Mouse (Mus musculus) limb, embryonic 11.5 days (tissue): ENCODE measurements around the gene Irf1. TPM values are rescaled to one million over a fixed set of nuclear protein-coding genes. Genes with fewer than 3 reads are reported as not detected.

Source experiments
- ATAC-seq: fragments of 200-750 bp; cut with Nextera tagmentation; 2 replicates; pipeline ENCODE4 v1.8.0; 2017; ENCODE audit warnings: low read depth; ENCODE audit not compliant: insufficient number of reproducible peaks, low FRiP score, low TSS enrichment
- DNase-seq: peaks from one replicate; pipeline ENCODE4 v3.0.0-alpha.2; 2015; ENCODE audit warnings: low spot score
- H3K27ac ChIP-seq: fragments of 300-500 bp; sonication (generic); replicated peaks from 2 replicates; pipeline ENCODE4 v1.5.1; 2014; ENCODE audit warnings: low read depth, mild to moderate bottlenecking, low read length
- H3K27me3 ChIP-seq: fragments of 300-500 bp; sonication (generic); 2 replicates; pipeline ENCODE4 v1.6.1; 2014; ENCODE audit warnings: mild to moderate bottlenecking, low read length, mixed read lengths; ENCODE audit not compliant: control insufficient read depth, insufficient read depth
- H3K36me3 ChIP-seq: fragments of 300-500 bp; sonication (generic); 2 replicates; pipeline ENCODE4 v1.6.1; 2014; ENCODE audit warnings: mild to moderate bottlenecking, low read length, moderate library complexity, mixed read lengths; ENCODE audit not compliant: control insufficient read depth, insufficient read depth
- H3K4me1 ChIP-seq: fragments of 300-500 bp; sonication (generic); 2 replicates; pipeline ENCODE4 v1.6.1; 2014; ENCODE audit warnings: low read length, mixed read lengths; ENCODE audit not compliant: control insufficient read depth, insufficient read depth
- H3K4me2 ChIP-seq: fragments of 300-500 bp; sonication (generic); 2 replicates; pipeline ENCODE4 v1.6.1; 2014; ENCODE audit warnings: low read depth, mild to moderate bottlenecking, moderate library complexity; ENCODE audit not compliant: severe bottlenecking
- H3K4me3 ChIP-seq: fragments of 300-500 bp; sonication (generic); 2 replicates; pipeline ENCODE4 v1.5.1; 2014; ENCODE audit warnings: low read depth, low read length
- H3K9ac ChIP-seq: fragments of 300-500 bp; sonication (generic); 2 replicates; pipeline ENCODE4 v1.6.1; 2014; ENCODE audit warnings: mild to moderate bottlenecking, low read length
- H3K9me3 ChIP-seq: fragments of 300-500 bp; sonication (generic); 2 replicates; pipeline ENCODE4 v1.6.1; 2016; ENCODE audit warnings: low read length; ENCODE audit not compliant: control insufficient read depth
- whole genome bisulfite sequencing: fragments of 180-500 bp; shearing (Covaris S2); extraction: QIAGEN DNeasy Blood & Tissue Kit; methylation state at CpG from one replicate; pipeline ENCODE4 v1.1.7; 2014; 5-methylcytosine and 5-hydroxymethylcytosine counted together
- polyA plus RNA-seq: library from polyadenylated mRNA; unstranded; fragments of >200 nt; fragmentation: Nextera tagmentation; extraction: Ambion mirVana; gene quantifications from 2 replicates; pipeline ENCODE4 v1.2.1, GENCODE M21; 2014

The Irf1 gene
- polyA plus RNA-seq, 1 experiment from 2014 or later = 8.0 TPM

- H3K4me2 ChIP-seq = no peak overlapping the region
- H3K9ac ChIP-seq = no peak overlapping the region
- H3K4me3 ChIP-seq = no peak overlapping the region
- no peaks in the 10 kb centered on the region for H3K36me3 ChIP-seq
- no peak overlapping the region for H3K27ac ChIP-seq
- H3K4me1 ChIP-seq = no peaks in the 10 kb centered on the region
- H3K9me3 ChIP-seq = no peaks in the 10 kb centered on the region
- no peak for DNase-seq
- no peaks in the 10 kb centered on the region for H3K27me3 ChIP-seq
- no peak for ATAC-seq
- 86% methylated on average over 4 of the region's 4 CpGs for WGBS
Observed at GRCm38 (mm10) chr11:53781201-53781775, 11.5 kb downstream of the Irf1 start.

DNA sequence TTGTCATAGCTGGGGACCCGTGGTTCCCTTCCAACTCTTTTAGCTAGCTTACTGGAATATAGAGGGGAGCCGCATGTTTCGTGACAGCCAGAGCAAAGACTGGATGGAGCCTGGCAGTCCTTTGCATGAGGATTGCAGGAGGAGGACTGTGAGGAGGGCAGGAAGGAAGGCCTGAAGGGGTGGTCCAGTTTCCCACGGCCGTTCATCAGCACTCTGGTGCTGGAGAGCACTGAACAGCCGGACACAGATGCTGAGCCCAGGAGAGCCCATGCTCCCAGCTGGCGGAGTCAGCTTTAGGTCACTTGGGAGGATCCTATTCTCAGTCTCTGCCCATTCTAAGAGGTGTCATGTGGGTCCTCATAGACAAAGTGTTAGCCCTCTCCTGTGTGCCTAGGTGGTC is 12.2 kb downstream of the Irf1 start:
- ATAC-seq = no peak
- Histone ChIP-seq H3K9me3 (no peaks in the 10 kb centered on the region), H3K27me3 (no peaks in the 10 kb centered on the region), H3K9ac (no peak overlapping the region), H3K36me3 (no peaks in the 10 kb centered on the region), H3K4me1 (no peaks in the 10 kb centered on the region), H3K4me3 (no peak overlapping the region), H3K27ac (no peak overlapping the region), H3K4me2 (no peak overlapping the region)
- WGBS = 87% methylated on average over 7 of the region's 7 CpGs
- no peak for DNase-seq

- ATAC-seq (no peak), DNase-seq (no peak)
- no peaks in the 10 kb centered on the region for H3K4me1 ChIP-seq
- H3K27me3 ChIP-seq = no peaks in the 10 kb centered on the region
- H3K27ac ChIP-seq = no peak overlapping the region
- no peaks in the 10 kb centered on the region for H3K36me3 ChIP-seq
- 90% methylated on average over 9 of the region's 9 CpGs for WGBS
- H3K9me3 ChIP-seq = no peaks in the 10 kb centered on the region
- no peak overlapping the region for H3K4me3 ChIP-seq
- no peak overlapping the region for H3K9ac ChIP-seq
- no peak overlapping the region for H3K4me2 ChIP-seq
Observed at GRCm38 (mm10) chr11:53783288-53783687, 13.5 kb downstream of the Irf1 start.

- ATAC-seq (no peak), DNase-seq (no peak)
- no peaks in the 10 kb centered on the region for H3K4me1 ChIP-seq
- H3K27me3 ChIP-seq = no peaks in the 10 kb centered on the region
- no peak overlapping the region for H3K27ac ChIP-seq
- H3K36me3 ChIP-seq = no peaks in the 10 kb centered on the region
- 84% methylated on average over 3 of the region's 3 CpGs for WGBS
- no peaks in the 10 kb centered on the region for H3K9me3 ChIP-seq
- H3K9ac ChIP-seq = no peak overlapping the region
- H3K4me2 ChIP-seq = no peak overlapping the region
- H3K4me3 ChIP-seq = no peak overlapping the region
Observed at GRCm38 (mm10) chr11:53785311-53785936, 15.6 kb downstream of the Irf1 start.

GRCm38 (mm10) chr11:53786058-53787031 is 16.5 kb downstream of the Irf1 start:
- Histone ChIP-seq H3K9me3 (no peaks in the 10 kb centered on the region), H3K27me3 (no peaks in the 10 kb centered on the region), H3K4me1 (no peaks in the 10 kb centered on the region), H3K36me3 (no peaks in the 10 kb centered on the region), H3K27ac (no peak overlapping the region), H3K4me3 (no peak overlapping the region), H3K9ac (no peak overlapping the region), H3K4me2 (no peak overlapping the region)
- WGBS = 88% methylated on average over 13 of the region's 13 CpGs
- ATAC-seq (no peak), DNase-seq (no peak)

GRCm38 (mm10) chr11:53788196-53788595 is 18.4 kb downstream of the Irf1 start:
- Histone ChIP-seq H3K27me3 (no peaks in the 10 kb centered on the region), H3K4me2 (no peak overlapping the region), H3K36me3 (no peaks in the 10 kb centered on the region), H3K9ac (no peak overlapping the region), H3K27ac (no peak overlapping the region), H3K4me1 (no peaks in the 10 kb centered on the region), H3K4me3 (no peak overlapping the region), H3K9me3 (no peaks in the 10 kb centered on the region)
- ATAC-seq (no peak), DNase-seq (no peak)
- WGBS = 75% methylated on average over 8 of the region's 8 CpGs

DNA sequence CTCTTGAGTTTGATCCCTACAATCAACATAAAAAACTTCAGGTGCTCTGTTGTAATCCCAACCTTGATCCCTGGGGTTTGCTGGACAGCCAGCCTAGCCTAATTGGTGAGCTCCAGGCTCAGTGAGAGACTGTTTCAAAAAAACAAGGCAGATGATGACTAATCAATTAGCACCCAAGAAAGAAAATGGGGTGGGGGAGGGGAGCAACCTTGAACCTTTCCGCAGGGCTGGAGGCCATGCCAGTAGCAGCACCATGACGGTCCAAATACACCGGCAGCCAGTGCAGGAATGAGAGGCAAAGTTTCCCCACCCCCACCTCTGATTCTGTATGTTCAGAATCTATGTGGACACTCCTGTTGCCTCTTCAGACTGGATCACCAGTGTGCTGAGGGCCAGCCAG is 19.5 kb downstream of the Irf1 start:
- 65% methylated on average over 3 of the region's 3 CpGs for WGBS
- no peak overlapping the region for H3K4me2 ChIP-seq
- H3K27ac ChIP-seq = no peak overlapping the region
- no peak overlapping the region for H3K4me3 ChIP-seq
- no peaks in the 10 kb centered on the region for H3K9me3 ChIP-seq
- no peak for ATAC-seq
- H3K36me3 ChIP-seq = no peaks in the 10 kb centered on the region
- H3K4me1 ChIP-seq = peaks cover 4% of the 10 kb centered on the region; the same call in 1 of the 2 replicates
- no peaks in the 10 kb centered on the region for H3K27me3 ChIP-seq
- no peak overlapping the region for H3K9ac ChIP-seq
- DNase-seq = no peak

- no peak overlapping the region for H3K4me2 ChIP-seq
- no peak overlapping the region for H3K9ac ChIP-seq
- peaks cover 4% of the 10 kb centered on the region; the same call in 1 of the 2 replicates for H3K4me1 ChIP-seq
- H3K36me3 ChIP-seq = no peaks in the 10 kb centered on the region
- H3K4me3 ChIP-seq = no peak overlapping the region
- H3K9me3 ChIP-seq = no peaks in the 10 kb centered on the region
- no peak overlapping the region for H3K27ac ChIP-seq
- no peak for ATAC-seq
- H3K27me3 ChIP-seq = no peaks in the 10 kb centered on the region
- 73% methylated on average over 3 of the region's 3 CpGs for WGBS
- DNase-seq = no peak
Observed at GRCm38 (mm10) chr11:53792986-53793385, 23.2 kb downstream of the Irf1 start.
